Mouse (Mus musculus): ENCODE measurements around the gene Irf2bpl. TPM values are rescaled to one million over a fixed set of nuclear protein-coding genes. Genes with fewer than 3 reads are reported as not detected.
A peak's percentile ranks its signal among the peaks of the same experiment; 100 is the strongest.

Irf2bpl gene
- polyA plus RNA-seq, 1 experiment from 2014 or later = 41.4 TPM

DNA sequence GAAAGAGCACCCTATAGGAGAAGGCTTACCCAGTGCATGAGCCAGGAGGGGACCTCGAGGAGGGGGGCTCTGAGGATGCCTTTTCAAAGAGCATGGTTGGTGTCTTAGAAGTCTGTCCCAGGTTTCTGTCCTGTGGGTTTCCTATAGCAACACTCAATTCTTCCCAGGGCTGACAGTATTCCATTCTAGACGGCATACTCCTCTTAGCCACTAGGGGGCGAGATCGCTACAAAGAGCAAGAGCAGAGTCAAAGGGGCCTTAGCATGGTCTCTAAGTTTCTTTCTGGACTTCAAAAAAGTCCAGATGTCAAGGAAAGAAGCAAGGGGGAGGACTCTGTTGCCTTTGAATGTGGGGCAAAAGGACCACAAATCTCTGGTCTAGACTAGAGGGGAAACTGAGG, 20.6 kb upstream of the Irf2bpl start:
- H3K36me3 ChIP-seq (ENCODE audit: control insufficient read depth, insufficient read depth, low read length) = no peaks in the 10 kb centered on the region
- H3K4me3 ChIP-seq (ENCODE audit: low read depth, low read length) = no peak overlapping the region
- peak; percentile 12 for ATAC-seq
- peak; percentile 71 for DNase-seq (ENCODE audit: low spot score)
- no peaks in the 10 kb centered on the region for H3K27me3 ChIP-seq (replicated peaks; ENCODE audit: control insufficient read depth, insufficient read depth, low read length)
- 13% methylated on average over 4 of the region's 4 CpGs for WGBS
- peaks cover 12% of the 10 kb centered on the region for H3K4me1 ChIP-seq (ENCODE audit: control insufficient read depth, insufficient read depth, low read length)
- no peak overlapping the region for H3K9ac ChIP-seq (ENCODE audit: low read length)
- H3K4me2 ChIP-seq (ENCODE audit: low read length) = no peak overlapping the region
- no peak overlapping the region for H3K27ac ChIP-seq (ENCODE audit: low read depth, low read length)
- H3K9me3 ChIP-seq (replicated peaks; ENCODE audit: control insufficient read depth, low read length) = no peaks in the 10 kb centered on the region

GRCm38 (mm10) chr12:86903828-86904806, 19.5 kb upstream of the Irf2bpl start:
- H3K4me3 ChIP-seq (ENCODE audit: low read depth, low read length) = no peak overlapping the region
- 84% methylated on average over 11 of the region's 11 CpGs for WGBS
- ATAC-seq = no peak
- H3K27me3 ChIP-seq (replicated peaks; ENCODE audit: control insufficient read depth, insufficient read depth, low read length) = no peaks in the 10 kb centered on the region
- H3K9me3 ChIP-seq (replicated peaks; ENCODE audit: control insufficient read depth, low read length) = no peaks in the 10 kb centered on the region
- no peak for DNase-seq (ENCODE audit: low spot score)
- peaks cover 23% of the 10 kb centered on the region for H3K4me1 ChIP-seq (ENCODE audit: control insufficient read depth, insufficient read depth, low read length)
- H3K36me3 ChIP-seq (ENCODE audit: control insufficient read depth, insufficient read depth, low read length) = no peaks in the 10 kb centered on the region
- no peak overlapping the region for H3K4me2 ChIP-seq (ENCODE audit: low read length)
- no peak overlapping the region for H3K9ac ChIP-seq (ENCODE audit: low read length)
- no peak overlapping the region for H3K27ac ChIP-seq (ENCODE audit: low read depth, low read length)

GRCm38 (mm10) chr12:86899461-86900179, 15.0 kb upstream of the Irf2bpl start:
- no peak overlapping the region for H3K9ac ChIP-seq (ENCODE audit: low read length)
- H3K27ac ChIP-seq (ENCODE audit: low read depth, low read length) = 0 out of 2 replicates have a peak overlapping the region, but pooled peaks have one; percentile 30
- H3K4me3 ChIP-seq (ENCODE audit: low read depth, low read length) = no peak overlapping the region
- WGBS = 67% methylated on average over 11 of the region's 11 CpGs
- ATAC-seq (no peak), DNase-seq (ENCODE audit: low spot score) (no peak)
- no peaks in the 10 kb centered on the region for H3K9me3 ChIP-seq (replicated peaks; ENCODE audit: control insufficient read depth, low read length)
- no peak overlapping the region for H3K4me2 ChIP-seq (ENCODE audit: low read length)
- no peaks in the 10 kb centered on the region for H3K27me3 ChIP-seq (replicated peaks; ENCODE audit: control insufficient read depth, insufficient read depth, low read length)
- H3K4me1 ChIP-seq (ENCODE audit: control insufficient read depth, insufficient read depth, low read length) = peaks cover 52% of the 10 kb centered on the region
- H3K36me3 ChIP-seq (ENCODE audit: control insufficient read depth, insufficient read depth, low read length) = no peaks in the 10 kb centered on the region

- WGBS = 35% methylated on average over 3 of the region's 3 CpGs
- Histone ChIP-seq H3K27me3 (replicated peaks; ENCODE audit: control insufficient read depth, insufficient read depth, low read length) (no peaks in the 10 kb centered on the region), H3K36me3 (ENCODE audit: control insufficient read depth, insufficient read depth, low read length) (no peaks in the 10 kb centered on the region), H3K9ac (ENCODE audit: low read length) (peak overlapping the region; percentile 65), H3K4me1 (ENCODE audit: control insufficient read depth, insufficient read depth, low read length) (peaks cover 58% of the 10 kb centered on the region), H3K27ac (ENCODE audit: low read depth, low read length) (peak overlapping the region; percentile 100), H3K9me3 (replicated peaks; ENCODE audit: control insufficient read depth, low read length) (no peaks in the 10 kb centered on the region), H3K4me2 (ENCODE audit: low read length) (peak overlapping the region; percentile 61; the same call in 1 of the 2 replicates), H3K4me3 (ENCODE audit: low read depth, low read length) (no peak overlapping the region)
- DNase-seq (ENCODE audit: low spot score) = no peak
- no peak for ATAC-seq
Measured at GRCm38 (mm10) chr12:86898448-86898847, 13.8 kb upstream of the Irf2bpl start.

DNA sequence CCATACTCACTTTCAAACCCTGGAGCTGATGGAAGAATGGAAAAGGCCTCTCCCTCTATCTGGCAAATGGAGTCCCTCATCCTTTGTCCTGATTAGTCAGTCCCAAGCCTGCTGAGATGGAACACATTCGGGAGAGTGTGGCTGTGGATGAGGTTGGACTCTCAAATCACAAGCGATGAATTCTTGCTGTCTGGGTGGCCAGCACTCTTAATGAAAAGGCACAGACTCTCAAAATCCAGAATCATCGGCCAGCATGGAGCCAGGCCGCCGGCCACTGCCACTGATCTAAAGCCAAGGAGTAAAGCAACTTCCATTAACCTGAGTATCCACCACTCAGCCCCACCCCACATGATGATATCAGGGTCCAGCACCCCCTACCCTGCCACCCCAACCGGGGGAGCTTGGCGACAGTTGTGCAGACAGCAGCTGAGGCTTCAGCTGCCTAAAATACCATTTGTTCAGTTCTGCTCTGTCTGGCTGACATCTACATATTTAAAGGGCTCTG, 13.2 kb upstream of the Irf2bpl start:
- Histone ChIP-seq H3K9ac (ENCODE audit: low read length) (peak overlapping the region; percentile 65), H3K27me3 (replicated peaks; ENCODE audit: control insufficient read depth, insufficient read depth, low read length) (no peaks in the 10 kb centered on the region), H3K27ac (ENCODE audit: low read depth, low read length) (peak overlapping the region; percentile 100), H3K9me3 (replicated peaks; ENCODE audit: control insufficient read depth, low read length) (no peaks in the 10 kb centered on the region), H3K4me2 (ENCODE audit: low read length) (peak overlapping the region; percentile 61), H3K36me3 (ENCODE audit: control insufficient read depth, insufficient read depth, low read length) (no peaks in the 10 kb centered on the region), H3K4me3 (ENCODE audit: low read depth, low read length) (no peak overlapping the region), H3K4me1 (ENCODE audit: control insufficient read depth, insufficient read depth, low read length) (peaks cover 65% of the 10 kb centered on the region)
- no peak for ATAC-seq
- no peak for DNase-seq (ENCODE audit: low spot score)
- WGBS = 25% methylated on average over 7 of the region's 7 CpGs

GRCm38 (mm10) chr12:86896921-86897512, 12.4 kb upstream of the Irf2bpl start:
- Histone ChIP-seq H3K9me3 (replicated peaks; ENCODE audit: control insufficient read depth, low read length) (no peaks in the 10 kb centered on the region), H3K4me1 (ENCODE audit: control insufficient read depth, insufficient read depth, low read length) (peaks cover 71% of the 10 kb centered on the region), H3K27ac (ENCODE audit: low read depth, low read length) (peak overlapping the region; percentile 100), H3K4me3 (ENCODE audit: low read depth, low read length) (peak overlapping the region; percentile 24; the same call in 1 of the 2 replicates), H3K27me3 (replicated peaks; ENCODE audit: control insufficient read depth, insufficient read depth, low read length) (no peaks in the 10 kb centered on the region), H3K9ac (ENCODE audit: low read length) (peak overlapping the region; percentile 65), H3K4me2 (ENCODE audit: low read length) (peak overlapping the region; percentile 61), H3K36me3 (ENCODE audit: control insufficient read depth, insufficient read depth, low read length) (no peaks in the 10 kb centered on the region)
- WGBS = 6% methylated on average over 7 of the region's 7 CpGs
- ATAC-seq (no peak), DNase-seq (ENCODE audit: low spot score) (peak; percentile 75)

- no peaks in the 10 kb centered on the region for H3K27me3 ChIP-seq (replicated peaks; ENCODE audit: control insufficient read depth, insufficient read depth, low read length)
- no peaks in the 10 kb centered on the region for H3K9me3 ChIP-seq (replicated peaks; ENCODE audit: control insufficient read depth, low read length)
- H3K4me1 ChIP-seq (ENCODE audit: control insufficient read depth, insufficient read depth, low read length) = peaks cover 75% of the 10 kb centered on the region
- WGBS = 7% methylated on average over 7 of the region's 7 CpGs
- peak overlapping the region; percentile 24 for H3K4me3 ChIP-seq (ENCODE audit: low read depth, low read length)
- H3K27ac ChIP-seq (ENCODE audit: low read depth, low read length) = peak overlapping the region; percentile 100
- no peaks in the 10 kb centered on the region for H3K36me3 ChIP-seq (ENCODE audit: control insufficient read depth, insufficient read depth, low read length)
- DNase-seq (ENCODE audit: low spot score) = peak; percentile 77
- ATAC-seq = no peak
- H3K9ac ChIP-seq (ENCODE audit: low read length) = peak overlapping the region; percentile 65
- H3K4me2 ChIP-seq (ENCODE audit: low read length) = peak overlapping the region; percentile 61
Measured at GRCm38 (mm10) chr12:86896441-86896890, 11.9 kb upstream of the Irf2bpl start.

DNA sequence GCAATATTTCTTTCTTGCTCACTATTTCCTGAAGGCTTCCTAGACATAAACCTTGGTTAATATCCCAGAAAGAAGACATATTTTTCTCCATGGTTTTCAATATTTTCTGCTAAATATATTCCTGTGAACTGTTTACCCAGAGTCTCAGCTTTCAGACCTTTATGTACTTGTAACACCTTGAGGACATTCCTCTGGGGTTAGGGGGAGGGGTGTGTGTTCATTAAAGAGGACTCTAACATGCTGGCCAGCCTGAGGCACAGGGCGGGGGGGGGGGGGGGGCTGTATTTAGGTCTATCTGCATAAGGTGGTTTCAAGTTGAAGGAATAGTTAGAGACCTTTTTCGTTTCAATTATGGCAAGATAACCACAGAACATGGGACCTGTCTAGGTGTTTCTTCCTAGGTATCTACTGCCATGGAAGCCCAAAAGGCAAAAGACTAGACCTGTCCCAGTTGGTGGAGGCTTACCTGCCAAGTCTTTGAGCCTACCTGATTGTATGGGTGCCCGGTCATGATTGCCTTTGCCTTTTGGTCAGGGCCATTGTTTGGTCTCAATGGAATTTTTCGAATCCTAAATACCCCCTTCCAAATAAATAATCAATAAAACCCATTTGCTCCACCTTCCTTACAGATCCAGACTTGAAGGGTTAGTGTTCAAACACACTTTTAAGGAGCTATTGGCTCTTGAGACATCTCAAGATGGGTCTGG, 11.3 kb upstream of the Irf2bpl start:
- H3K36me3 ChIP-seq (ENCODE audit: control insufficient read depth, insufficient read depth, low read length) = no peaks in the 10 kb centered on the region
- H3K27ac ChIP-seq (ENCODE audit: low read depth, low read length) = peak overlapping the region; percentile 100
- DNase-seq (ENCODE audit: low spot score) = no peak
- H3K4me1 ChIP-seq (ENCODE audit: control insufficient read depth, insufficient read depth, low read length) = peaks cover 80% of the 10 kb centered on the region
- H3K27me3 ChIP-seq (replicated peaks; ENCODE audit: control insufficient read depth, insufficient read depth, low read length) = no peaks in the 10 kb centered on the region
- H3K9ac ChIP-seq (ENCODE audit: low read length) = peak overlapping the region; percentile 65
- WGBS = 21% methylated on average over 4 of the region's 4 CpGs
- H3K4me2 ChIP-seq (ENCODE audit: low read length) = peak overlapping the region; percentile 61
- H3K9me3 ChIP-seq (replicated peaks; ENCODE audit: control insufficient read depth, low read length) = no peaks in the 10 kb centered on the region
- ATAC-seq = no peak
- peak overlapping the region; percentile 24 for H3K4me3 ChIP-seq (ENCODE audit: low read depth, low read length)

All from forebrain, embryonic 14.5 days (tissue).